Mouse (Mus musculus) ZHBTc4 (cell line): Measurements from ENCODE around the gene Polr3k.
A peak's percentile ranks its signal among the peaks of the same experiment; 100 is the strongest.

ENCODE experiments used
- DNase-seq: peaks from one replicate; pipeline ENCODE4 v3.0.0-alpha.2; 2011; ENCODE audit warnings: low read depth, low spot score

Gene Polr3k

DNA sequence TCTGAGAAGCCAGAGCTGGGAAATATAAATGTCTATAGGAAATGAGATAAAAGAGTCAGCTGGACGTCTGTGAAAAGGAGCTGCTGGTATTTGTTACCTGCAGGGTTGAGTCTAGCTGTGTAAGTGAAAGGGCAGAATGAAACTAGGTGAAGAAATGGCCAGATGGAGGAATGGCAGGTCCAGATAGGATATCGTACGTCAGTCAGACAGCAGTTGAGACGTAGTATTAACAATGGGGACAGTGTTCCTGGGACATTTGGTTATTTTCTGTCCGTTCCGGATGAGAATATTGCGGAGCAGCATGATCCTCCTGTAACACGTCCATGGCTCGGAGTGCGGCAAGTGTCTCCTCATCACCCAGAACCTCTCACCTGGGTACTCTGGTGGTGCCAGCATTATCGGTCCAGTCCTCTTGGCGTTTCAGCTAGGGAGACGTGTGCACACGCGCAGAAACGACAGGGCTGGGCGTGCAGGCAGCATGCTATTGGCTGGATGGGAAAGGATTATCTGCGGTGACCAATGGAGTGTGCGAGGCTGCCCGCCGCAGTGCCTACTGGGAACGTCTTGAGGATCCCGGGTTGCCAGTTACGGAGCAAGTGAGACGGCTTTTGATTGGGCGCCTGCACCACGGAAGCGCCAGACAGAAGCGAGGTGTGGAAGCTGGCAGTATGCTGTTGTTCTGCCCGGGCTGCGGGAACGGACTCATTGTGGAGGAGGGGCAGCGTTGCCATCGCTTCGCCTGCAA, at the start of gene Polr3k:
Gene Polr3k (plus strand): TSS at position 547 of the 745 bp plus-strand sequence.
- DNase-seq: peak; percentile 97

DNA sequence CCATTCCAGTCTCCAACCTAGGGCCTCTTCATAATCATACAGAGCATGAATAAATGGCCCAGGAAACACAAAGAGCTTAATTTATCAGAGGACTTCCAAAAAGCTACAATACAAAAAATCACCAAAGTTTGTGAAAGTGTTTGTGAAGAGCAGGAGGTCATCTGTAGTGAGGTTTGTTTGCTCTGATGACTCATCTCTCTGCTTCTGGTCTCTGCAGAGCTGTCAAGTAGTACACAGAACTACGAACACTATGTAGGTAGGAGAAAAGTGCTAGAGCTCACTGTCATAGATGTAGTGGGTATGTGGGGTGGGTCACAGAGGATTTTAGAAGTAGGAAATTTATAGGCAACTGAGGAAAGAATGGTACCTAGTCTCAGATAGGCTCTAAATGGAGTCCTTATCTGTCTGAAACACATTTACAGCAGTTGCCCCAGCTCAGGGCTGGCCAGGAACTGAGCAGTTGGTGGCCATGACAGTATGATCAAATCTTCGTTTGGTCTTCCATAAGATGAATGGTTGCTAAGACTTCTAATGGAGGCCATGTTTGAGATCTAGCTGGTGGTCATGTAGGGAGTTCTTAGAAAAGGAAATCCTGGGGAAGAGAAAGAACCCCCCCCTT, 35.0 kb upstream of the Polr3k start:
- DNase-seq: no peak

DNA sequence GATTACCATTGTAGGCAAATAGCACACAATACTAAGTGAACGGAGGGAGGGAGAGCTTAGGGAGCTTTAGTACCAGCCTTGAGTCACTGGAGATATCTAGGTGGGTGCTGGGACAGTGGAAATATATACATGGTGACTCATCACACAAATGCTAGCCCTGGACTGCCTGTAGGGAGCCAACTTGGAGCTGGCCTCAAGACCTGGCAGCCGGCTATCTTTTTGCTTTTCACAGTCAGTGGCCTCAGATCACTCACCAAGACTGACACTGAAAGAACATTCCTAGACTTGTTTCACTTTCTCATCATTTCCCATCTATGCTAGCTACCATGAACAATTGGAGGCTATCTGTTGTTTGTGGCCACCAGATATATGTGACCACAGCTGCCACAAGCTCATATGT, 31.4 kb upstream of the Polr3k start:
- DNase-seq: no peak

DNA sequence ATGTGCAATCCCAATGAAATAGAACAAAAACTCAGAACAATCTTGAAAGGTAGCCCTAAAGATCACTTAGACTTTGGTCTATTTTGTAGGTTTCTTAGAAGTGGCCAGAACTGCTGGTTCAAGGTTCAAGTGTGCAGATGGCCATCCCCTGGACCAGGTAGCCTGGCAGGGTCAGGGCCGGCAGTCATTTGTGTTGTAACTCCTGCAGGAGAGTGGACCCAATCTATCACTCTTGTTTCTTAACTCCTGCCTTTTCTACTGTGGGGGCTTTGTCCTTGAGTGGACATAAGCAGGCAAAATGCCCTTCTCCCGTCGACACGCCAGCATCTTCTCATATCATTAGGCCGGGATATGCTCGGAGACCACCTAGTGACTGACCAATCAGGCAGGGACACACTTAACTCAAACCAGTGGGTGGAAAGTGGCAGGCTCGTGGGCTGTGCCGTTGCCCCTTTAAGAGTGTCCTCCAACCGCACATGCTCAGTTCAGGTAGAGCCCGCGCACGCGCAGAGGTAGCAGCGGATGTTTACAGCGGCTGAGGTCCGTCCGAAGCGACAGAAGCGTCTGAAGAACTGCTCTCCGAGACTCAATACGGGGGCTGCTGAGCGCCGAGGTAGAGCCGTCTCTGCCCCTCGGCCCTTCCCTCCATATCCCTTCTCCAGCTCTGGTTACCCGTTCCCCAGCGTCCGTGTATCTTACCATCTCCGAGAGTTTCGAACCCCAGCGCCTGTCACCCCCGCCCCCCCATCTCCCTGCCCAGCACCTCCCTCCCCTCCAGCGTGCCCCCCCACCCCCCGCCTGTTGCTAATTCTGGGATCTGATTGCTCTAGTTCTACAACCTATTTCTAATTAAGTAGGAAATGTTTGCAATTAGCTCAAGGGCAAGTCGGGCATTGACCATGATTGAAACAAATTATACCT, 26.5 kb upstream of the Polr3k start, which contains the start of gene Pcmtd2:
Gene Pcmtd2 (plus strand): TSS at position 483 of the 921 bp plus-strand sequence.
- DNase-seq: peak; percentile 94

DNA sequence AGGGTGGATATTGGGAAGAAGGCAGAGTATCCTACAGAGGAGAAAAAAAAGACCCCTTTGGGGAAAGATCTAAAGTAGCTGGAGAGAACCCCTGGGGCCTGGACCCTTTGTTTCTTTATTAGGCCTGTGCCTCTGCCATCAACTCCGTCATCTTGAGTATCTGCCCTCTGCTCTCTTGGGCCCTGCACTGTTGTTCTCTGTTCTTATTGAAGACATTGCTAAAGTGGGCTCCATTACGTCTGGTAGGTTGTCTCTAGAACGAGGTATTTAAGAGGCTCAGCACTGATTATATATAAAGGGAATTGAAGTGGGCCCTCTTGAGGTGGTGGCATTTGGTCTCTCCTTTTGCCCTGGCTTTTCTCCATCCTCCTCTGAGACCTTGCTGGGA, 25.9 kb upstream of the Polr3k start:
- peak; percentile 13 for DNase-seq

DNA sequence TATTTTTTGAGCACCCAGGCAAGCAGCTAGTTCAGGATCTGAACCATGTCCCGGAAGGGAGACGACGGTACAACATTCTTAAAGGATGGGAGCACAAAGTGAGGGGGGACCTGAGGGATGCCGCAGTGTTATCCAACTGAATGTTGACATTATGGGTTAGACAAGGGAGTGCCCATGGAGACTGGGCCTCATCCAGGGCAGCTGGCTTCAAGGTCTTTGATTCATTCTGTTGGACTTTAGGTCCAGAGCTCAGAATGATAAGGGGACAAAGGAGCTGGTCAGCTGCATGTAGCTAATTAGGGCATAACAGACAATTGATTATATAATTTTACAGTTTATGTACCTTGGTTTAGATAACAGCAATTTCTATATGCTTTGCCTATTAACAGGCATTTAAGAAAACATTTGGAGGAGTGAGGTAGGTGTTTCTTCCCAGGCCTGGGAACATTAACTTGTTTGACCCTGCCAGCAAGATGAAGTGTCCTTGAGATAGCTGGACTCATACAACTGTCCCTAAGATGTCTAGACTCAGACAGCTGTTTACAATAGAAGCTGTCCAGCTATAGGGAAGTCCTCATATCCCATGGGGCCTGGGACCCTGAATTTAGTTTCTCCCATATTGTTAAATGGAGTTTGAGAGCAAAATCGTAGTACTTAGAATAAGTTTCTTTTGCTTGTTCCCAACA, 18.3 kb upstream of the Polr3k start:
- no peak for DNase-seq

DNA sequence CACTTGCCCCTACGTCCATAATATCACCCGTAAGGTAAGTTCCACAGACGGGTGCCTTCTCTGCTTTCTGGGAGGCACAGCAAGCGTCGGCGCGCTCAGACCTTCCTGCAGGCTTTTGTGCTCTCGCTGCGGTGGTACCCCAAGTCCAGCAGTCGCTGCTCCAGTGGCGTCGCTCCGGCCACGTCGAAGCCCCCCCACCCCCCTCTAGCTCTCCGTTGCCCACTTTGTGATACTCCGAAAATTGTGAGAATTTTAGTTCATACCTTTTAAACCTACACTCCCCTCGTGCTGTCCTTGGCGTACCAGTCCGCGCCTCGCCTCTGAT, 361 bp downstream of the Polr3k start:
- no peak for DNase-seq

DNA sequence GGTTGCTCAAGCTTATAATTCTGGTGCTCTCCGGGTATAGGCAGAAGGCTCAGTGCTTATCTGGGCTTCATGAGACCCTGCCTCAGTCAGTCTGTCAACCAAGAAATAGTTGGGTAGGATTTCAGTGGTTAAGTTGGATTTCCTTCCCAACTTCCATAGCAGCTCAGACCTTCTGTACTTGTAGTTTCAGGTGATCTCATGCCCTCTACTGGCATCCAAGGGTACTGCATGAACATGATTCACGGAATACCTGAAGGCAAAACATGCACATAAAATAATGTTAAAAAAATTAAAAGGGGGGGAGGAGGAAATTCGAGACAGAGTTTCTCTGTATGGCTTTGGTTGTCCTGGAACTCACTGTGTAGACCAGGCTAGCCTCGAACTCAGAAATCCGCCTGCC, 2.8 kb downstream of the Polr3k start:
- DNase-seq: peak; percentile 74

DNA sequence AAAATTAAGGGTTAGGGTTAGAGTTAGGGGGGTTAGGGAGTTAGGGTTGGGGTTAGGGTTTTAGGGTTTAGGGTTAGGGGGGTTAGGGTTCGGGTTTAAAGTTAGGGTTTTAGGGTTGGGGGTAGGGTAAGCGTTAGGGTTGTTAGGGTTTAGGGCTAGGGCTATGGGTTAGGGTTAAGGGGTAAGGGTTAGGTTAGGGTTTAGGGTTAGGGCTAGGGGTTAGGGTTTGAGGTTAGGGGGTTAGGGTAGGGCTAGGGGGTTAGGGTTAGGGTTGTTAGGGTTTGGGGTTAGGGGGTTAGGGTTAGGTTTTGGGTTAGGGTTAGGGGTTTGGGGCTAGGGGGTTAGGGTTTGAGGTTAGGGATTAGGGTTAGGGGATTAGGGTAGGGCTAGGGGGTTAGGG, 6.9 kb downstream of the Polr3k start:
- DNase-seq: no peak

DNA sequence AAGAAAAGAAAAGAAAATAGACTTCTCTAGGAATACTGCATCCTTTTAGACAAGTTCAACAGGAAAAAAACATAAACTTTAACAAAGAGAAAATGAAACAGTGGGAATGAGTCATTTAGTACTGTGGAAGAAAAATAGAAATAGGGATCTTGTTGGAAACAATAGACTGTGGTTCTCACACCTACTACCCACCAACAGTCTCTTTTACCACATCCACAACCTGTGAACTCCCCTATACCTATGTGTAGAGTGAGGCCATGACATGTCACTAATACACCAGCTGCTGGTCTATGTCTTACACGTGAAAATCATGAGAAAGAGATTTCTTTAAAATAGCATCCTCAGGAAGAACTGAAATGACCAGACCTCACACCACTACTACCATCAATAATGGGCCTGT, 14.8 kb downstream of the Polr3k start:
- no peak for DNase-seq

DNA sequence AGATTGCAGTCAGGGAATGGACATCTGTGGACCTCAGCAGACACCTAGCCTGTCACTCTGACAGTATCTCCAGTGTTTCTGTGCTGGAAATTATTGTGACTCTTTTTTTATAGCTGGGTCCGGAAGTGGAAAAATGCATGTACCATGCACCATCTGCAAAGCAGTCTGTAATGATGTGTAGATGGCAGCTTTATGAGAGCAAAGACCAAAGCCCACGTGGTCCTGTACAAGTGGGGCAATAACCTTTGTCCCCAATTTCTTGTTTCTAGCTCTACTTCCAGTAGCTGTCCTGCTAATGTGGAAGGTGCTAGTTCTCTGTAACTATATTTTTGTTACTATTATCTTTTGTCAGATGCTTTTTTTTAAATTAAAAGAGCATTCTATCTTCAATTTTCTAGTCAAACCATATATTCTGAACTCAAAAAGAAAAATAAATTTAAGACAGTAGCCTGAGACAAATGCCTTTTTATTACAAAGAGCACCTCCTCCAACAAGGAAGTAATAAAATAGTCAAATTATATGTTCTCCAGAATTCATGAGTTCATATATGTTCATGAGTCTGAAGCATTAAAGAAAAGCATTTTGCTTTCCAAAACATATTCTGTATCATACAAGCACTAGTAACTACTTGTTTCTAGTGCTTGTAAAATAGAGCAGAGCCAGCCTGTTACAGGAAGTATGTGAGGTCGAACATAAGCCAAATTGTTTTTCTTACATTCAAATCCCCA, 19.0 kb downstream of the Polr3k start:
- DNase-seq: no peak

DNA sequence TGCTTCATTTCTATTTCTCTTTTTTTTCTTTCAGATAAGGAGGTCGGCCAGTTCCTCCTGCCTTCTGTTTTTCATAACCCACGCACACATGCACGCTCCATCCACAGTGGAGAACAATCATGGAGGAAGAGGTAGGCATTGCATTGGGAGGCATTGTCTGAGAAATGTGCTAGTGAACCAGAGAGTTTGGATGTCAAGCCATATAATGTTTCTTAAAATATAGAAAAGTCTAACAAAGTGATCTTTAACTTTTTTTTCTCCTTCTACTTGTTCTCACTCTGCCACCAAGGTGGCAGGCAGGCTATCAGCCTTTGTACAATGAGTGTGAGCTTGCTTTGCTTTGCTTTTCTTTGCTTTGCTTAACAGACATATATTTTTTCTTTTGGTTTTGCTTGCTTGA, 53.7 kb downstream of the Polr3k start:
- DNase-seq: peak; percentile 93

DNA sequence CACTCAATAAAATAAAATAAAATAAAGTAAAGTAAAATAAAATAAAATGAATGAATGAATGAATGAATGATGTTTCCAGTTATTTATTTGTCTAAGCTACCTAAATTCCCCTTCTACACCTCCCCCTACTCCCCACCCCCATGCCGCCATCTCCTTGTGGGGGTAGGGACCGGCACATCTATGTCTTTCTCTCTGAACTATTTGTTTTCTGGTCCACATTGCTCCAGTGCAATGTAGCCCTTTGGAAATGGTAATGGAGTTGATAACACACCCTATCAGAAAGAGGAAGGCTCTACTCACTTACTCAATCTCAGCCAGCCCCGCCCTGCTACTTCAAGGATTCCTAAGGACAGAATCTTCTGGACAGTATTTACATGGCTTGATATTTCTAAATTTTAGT, 54.4 kb downstream of the Polr3k start:
- DNase-seq: peak; percentile 100
